Mouse (Mus musculus) frontal cortex, postnatal 10 days (tissue): ENCODE measurements around the gene Zfp260.
"Not testable (repeated sequence)": the region's sequence is repeated elsewhere in the genome, so short reads cannot be mapped to it uniquely, and the experiment has no call there.

Experiments used
- DNase-seq, 2 experiments: peaks; one replicate each; pipeline ENCODE4 v3.0.0; 2022; ENCODE audit warnings: low spot score in 2 of 2, mixed read lengths in 1 of 2

Zfp260 gene

GRCm38 (mm10) chr7:30094646-30095429, at the start of gene Zfp260:
Gene Zfp260 (plus strand): TSS chr7:30094777.
- DNase-seq = peak; percentile 85 to 87

GRCm38 (mm10) chr7:30048126-30048525, 46.5 kb upstream of the Zfp260 start:
- DNase-seq = no peak

DNA sequence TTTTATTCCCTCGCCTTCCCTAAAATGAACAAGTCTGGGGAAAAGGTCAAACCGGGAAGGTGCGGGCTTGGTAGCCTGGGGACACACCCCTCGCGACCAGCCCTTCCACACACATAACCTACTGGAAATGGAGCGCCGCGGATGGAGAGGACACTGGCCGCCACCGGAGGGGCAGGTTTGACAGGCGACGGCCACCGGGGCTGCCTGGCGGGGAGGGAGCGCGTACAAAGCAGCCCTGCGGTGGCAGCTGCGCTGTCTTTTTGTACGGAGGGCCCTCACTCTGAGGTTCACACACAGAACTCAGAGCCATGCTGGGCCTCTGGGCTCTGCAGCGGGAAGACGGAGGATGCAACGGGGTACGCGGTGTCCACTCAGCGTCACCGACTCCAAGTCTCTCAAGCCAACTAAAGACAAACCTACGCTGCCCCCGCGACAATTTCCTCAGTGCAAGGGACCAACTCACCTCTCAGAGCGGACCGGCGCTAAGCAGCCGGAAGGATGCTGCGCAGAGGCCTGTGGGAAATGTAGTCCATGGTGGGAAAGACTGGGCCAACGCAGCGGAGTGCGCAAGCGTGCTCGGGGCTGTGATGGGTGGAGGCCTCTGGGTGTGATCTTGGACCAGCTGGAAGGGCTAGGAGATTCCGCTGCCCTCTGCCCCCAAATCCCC, 43.6 kb upstream of the Zfp260 start, which contains the start of gene Zfp14:
Zfp14 (minus strand) TSS at position 499 of the 667 bp plus-strand sequence.
- peak; percentile 77 to 88 for DNase-seq

DNA sequence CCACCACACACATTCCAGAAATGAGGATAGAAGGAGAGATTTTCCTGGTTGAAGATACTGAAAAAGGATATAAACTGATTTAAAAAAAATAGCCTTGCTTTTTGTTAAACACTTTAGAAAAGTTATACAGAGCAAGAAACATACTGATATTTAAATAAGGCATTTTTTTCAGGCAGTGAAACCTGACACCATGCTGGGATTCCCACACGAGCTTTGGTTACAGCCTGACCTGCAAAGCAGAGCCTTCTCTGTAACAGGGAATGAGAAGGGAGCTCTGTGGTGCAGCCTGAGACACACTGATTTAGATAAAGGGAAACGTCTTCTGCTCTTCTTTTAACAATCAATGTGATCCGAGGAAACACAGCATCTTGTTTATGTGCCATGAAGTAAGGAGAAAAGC, 41.0 kb upstream of the Zfp260 start:
- DNase-seq = no peak

- DNase-seq = no peak
Measured at GRCm38 (mm10) chr7:30060341-30060740, 34.2 kb upstream of the Zfp260 start.

- DNase-seq = no peak
Measured at GRCm38 (mm10) chr7:30062478-30062877, 32.1 kb upstream of the Zfp260 start.

DNA sequence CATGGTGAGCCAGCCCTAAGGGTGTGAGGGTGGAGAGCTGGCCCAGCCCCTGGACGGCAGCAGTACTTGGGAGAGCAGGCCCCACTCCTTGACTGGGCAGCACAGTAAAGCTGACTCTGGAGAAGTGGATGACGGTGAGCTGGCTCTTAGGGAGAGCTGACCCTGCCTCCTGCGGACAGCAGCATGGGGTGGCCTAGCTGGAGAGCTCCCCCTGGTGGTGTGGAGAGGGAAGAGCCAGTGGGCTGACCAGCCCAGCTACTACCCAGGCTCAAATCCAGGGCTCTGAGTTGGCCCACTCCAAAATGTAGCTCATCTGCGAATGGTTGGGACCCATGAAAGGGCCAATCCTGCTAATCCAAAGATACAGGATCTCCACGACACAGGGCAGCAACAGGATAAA, 30.0 kb upstream of the Zfp260 start:
- DNase-seq = no peak

- peak; percentile 49 to 78 for DNase-seq
Measured at GRCm38 (mm10) chr7:30072146-30073028, 22.2 kb upstream of the Zfp260 start, which contains the start of gene Zfp82. Gene Zfp82 (minus strand): TSS chr7:30072900.

- DNase-seq = no peak
Measured at GRCm38 (mm10) chr7:30086524-30086923, 8.1 kb upstream of the Zfp260 start.

DNA sequence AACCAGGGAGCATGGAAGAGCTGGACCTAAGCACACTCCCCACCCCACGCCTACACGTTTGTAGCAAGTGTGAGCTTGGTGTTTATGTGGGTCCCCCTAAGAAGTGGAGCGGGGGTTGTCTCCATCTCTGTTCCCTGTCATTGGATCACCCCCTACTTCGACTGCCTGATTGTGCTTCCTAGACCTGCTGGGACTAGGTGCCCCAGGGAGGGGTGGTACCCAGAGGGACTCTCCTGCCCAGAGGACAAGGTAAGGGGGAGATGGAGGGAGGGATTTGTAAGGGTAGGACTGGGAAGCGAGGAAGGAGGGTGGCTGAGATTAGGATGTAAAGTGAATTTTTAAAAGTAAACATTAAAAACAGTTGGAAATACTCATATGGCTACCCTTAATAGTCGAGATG, 5.2 kb upstream of the Zfp260 start:
- DNase-seq = no peak

DNA sequence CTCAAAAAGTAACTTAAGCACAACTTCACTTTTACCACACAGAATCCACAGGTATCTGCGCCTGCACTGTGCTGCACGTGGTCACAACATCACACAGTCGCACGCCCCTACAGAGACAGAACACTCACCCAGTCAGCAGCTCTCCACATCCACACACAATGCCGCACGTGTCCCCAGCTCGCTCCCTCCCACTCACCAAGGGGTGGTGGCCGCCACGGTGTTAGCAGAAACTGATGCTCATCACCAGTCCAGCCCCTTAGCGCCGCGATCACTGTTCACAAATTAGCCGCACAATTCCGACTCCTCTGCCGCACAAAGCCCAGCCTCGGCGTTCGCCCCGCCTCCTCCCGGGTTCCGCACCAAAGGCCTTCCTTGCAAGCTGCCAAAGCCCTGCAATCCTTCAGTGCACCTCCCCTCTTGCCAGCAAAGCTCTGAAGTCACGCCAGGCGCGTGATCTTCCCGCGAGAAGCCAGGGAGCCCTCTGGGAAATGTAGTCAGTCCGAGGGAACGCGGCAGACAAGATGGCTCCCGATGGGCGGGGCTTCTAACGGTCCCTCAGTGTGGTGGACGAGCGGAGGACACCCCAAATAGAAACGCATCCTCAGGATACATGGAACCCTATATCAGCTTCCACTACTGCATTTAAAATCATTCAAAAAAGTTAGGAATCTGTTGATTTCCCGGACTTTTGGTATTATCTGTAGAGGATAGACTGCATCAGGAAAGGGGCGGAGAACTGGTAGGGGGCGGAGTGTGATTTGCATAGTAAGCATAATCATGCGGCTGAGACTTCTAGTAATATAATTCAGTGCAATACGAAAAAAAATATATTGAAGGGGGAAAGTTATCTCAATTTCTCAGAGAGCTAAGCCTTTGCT, 4.2 kb upstream of the Zfp260 start, which contains the start of the genes Gm26920 and Zfp566:
Gm26920 (minus strand) TSS at position 319 of the 878 bp plus-strand sequence.
Zfp566 (minus strand) TSS at position 436 of the 878 bp plus-strand sequence.
- DNase-seq = peak; percentile 93 to 94

DNA sequence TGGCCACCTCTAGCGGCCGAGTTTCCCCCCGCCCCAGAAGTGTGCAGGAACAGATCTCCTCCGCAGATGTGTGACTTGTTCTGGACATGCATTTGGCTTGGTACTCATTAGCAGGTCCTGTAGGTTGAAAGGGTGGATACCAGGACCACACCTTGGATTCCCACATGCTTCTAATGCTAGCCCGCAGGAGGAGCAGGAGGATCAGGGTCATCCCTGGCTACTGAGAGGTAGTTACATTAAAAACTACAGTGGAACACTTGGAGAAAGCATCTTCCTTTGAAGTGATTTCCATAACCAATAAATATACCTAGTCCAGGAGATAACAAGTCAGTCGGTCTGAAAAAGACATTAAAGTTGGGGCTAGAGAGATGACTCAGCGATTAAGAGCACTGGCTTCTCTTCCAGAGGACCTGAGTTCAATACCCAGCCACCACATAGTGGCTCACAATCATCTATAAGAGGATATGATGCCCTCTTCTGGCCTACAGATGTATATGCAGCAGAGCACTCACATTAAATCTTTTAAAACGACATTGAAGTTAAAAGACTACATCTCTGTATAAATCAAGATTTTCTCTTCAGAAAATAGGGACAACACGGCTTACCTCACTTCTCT, 3.5 kb upstream of the Zfp260 start:
- no peak for DNase-seq

GRCm38 (mm10) chr7:30092666-30093065, 1.9 kb upstream of the Zfp260 start:
- no peak for DNase-seq

DNA sequence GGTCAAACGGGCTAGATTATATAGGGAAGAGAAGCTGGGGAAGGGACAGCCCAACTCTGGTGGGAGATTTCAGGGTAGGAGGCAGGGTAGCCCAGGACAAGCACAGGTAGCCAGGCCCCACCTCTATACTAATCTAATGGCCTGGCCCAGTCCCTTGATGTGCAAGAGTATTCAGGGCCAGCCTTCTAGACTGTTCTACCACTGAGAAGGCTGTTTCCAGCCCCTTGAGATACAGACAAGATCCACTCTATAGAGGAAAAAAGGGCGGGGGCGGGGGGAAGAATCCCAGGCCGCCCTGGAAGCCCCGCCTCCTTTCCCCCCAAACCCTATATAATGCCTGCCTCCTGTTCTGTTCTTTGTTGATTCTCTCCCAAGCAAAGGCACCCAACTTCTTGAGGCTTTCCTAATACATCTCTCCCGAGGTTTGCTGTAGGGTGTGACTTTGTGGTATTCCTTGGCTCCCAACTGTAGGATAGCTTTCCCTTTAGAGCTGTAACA, 610 bp upstream of the Zfp260 start:
- no peak for DNase-seq

- no peak for DNase-seq
Measured at GRCm38 (mm10) chr7:30095551-30096125, 1.1 kb downstream of the Zfp260 start.

GRCm38 (mm10) chr7:30099297-30099696, 4.7 kb downstream of the Zfp260 start:
- peak; percentile 62 to 73 for DNase-seq

GRCm38 (mm10) chr7:30116076-30116475, 21.5 kb downstream of the Zfp260 start:
- DNase-seq = no peak

DNA sequence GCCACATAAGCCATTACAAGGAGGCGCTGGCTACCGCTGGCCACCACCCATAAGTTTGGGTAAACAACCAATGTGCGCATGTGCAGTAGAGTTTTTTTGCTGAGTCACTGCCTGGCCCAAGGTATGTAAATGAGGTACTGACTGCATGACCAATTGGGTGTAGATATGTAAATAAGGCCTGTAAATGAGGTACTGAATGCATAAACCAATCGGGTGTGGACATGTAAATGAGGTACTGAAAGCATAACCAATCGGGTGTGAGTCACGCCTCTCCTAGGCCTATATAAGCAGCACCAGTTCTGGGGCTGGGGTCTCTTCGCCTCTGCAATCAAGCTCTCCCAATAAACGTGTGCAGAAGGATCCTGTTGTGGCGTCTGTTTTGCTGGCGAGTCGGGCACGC, 23.4 kb downstream of the Zfp260 start:
- not testable (repeated sequence) for DNase-seq

GRCm38 (mm10) chr7:30121308-30122187, 27.0 kb downstream of the Zfp260 start, which contains the start of gene Zfp382:
Gene Zfp382 (plus strand): TSS chr7:30121942.
- DNase-seq = peak; percentile 83 to 88
